8 mouse cellular contexts compared by ENCODE assay signal in genomic region chr8:95634063-95634340, GRCm38 (mm10). TPM values are rescaled to one million over a fixed set of nuclear protein-coding genes. Genes with fewer than 3 reads are reported as not detected.
DNase-seq lines count a peak whose midpoint lies in the region; ATAC-seq and TF ChIP-seq lines count a peak whose summit lies in the region.

No protein-coding gene starts in this region.

- no peak for TF ChIP-seq CTCF in kidney, postnatal 0 days (IDR thresholded peaks at IDR 0.05; ENCODE audit: low read depth)
- TF ChIP-seq CTCF in bone marrow, adult 2 months (IDR thresholded peaks at IDR 0.05; ENCODE audit: control insufficient read depth, insufficient read depth, low read length) = no peak

- no peak for ATAC-seq in kidney, postnatal 0 days (replicated peaks; ENCODE audit: low FRiP score, low read depth)
- ATAC-seq in hindbrain, embryonic 11.5 days (ENCODE audit: low FRiP score) = no peak
- ATAC-seq in midbrain, embryonic 13.5 days = no peak

- WGBS in kidney, postnatal 0 days = 5% methylated on average over 6 of the region's 6 CpGs
- 2% methylated on average over 6 of the region's 6 CpGs for WGBS in bone marrow, adult 2 months
- WGBS in hindbrain, embryonic 11.5 days = 8% methylated on average over 6 of the region's 6 CpGs
- WGBS in midbrain, embryonic 13.5 days = 4% methylated on average over 6 of the region's 6 CpGs

- H3K27me3 ChIP-seq in kidney, postnatal 0 days (ENCODE audit: insufficient read depth, low read length) = no peaks in the 10 kb centered on the region
- H3K27me3 ChIP-seq in hindbrain, embryonic 11.5 days (ENCODE audit: control insufficient read depth, insufficient read depth, low read length) = no peaks in the 10 kb centered on the region
- H3K27me3 ChIP-seq in midbrain, embryonic 13.5 days = peaks cover 13% of the 10 kb centered on the region; the same call in 1 of the 2 replicates

- H3K9ac ChIP-seq in kidney, postnatal 0 days (ENCODE audit: low read depth, low read length) = peak overlapping the region; percentile 78
- peak overlapping the region; percentile 65 for H3K9ac ChIP-seq in hindbrain, embryonic 11.5 days (ENCODE audit: low read depth, low read length)
- H3K9ac ChIP-seq in midbrain, embryonic 13.5 days (replicated peaks) = peak overlapping the region; percentile 69; the same call in 1 of the 2 replicates

- no peak for TF ChIP-seq POLR2A in bone marrow, adult 2 months (IDR thresholded peaks at IDR 0.05; ENCODE audit: borderline replicate concordance, control insufficient read depth, low read depth, low read length)

- no peak overlapping the region for H3K27ac ChIP-seq in kidney, postnatal 0 days
- no peak overlapping the region for H3K27ac ChIP-seq in bone marrow, adult 2 months (ENCODE audit: control insufficient read depth, insufficient read depth, low read depth, low read length, poor library complexity)
- no peak overlapping the region for H3K27ac ChIP-seq in hindbrain, embryonic 11.5 days (ENCODE audit: low read depth, low read length)
- H3K27ac ChIP-seq in midbrain, embryonic 13.5 days = no peak overlapping the region

- 0 out of 2 replicates have a peak, but pooled peaks cover 4% of the 10 kb centered on the region for H3K36me3 ChIP-seq in kidney, postnatal 0 days (ENCODE audit: insufficient read depth, low read length)
- no peaks in the 10 kb centered on the region for H3K36me3 ChIP-seq in hindbrain, embryonic 11.5 days (ENCODE audit: control insufficient read depth, insufficient read depth, low read length)
- H3K36me3 ChIP-seq in midbrain, embryonic 13.5 days = no peaks in the 10 kb centered on the region

- H3K4me3 ChIP-seq in kidney, postnatal 0 days (replicated peaks; ENCODE audit: low read depth, low read length) = peak overlapping the region; percentile 93
- H3K4me3 ChIP-seq in bone marrow, adult 2 months (replicated peaks; ENCODE audit: control insufficient read depth, low read depth, low read length) = peak overlapping the region; percentile 90
- peak overlapping the region; percentile 77 for H3K4me3 ChIP-seq in hindbrain, embryonic 11.5 days (ENCODE audit: low read depth, low read length)
- peak overlapping the region; percentile 67 for H3K4me3 ChIP-seq in midbrain, embryonic 13.5 days (replicated peaks)

- peak overlapping the region; percentile 92 for H3K4me2 ChIP-seq in kidney, postnatal 0 days (ENCODE audit: low read length)
- peak overlapping the region; percentile 80 for H3K4me2 ChIP-seq in hindbrain, embryonic 11.5 days (replicated peaks; ENCODE audit: low read depth, low read length)
- H3K4me2 ChIP-seq in midbrain, embryonic 13.5 days (replicated peaks) = peak overlapping the region; percentile 90

- no peaks in the 10 kb centered on the region for H3K9me3 ChIP-seq in kidney, postnatal 0 days (replicated peaks; ENCODE audit: low read length)
- no peaks in the 10 kb centered on the region for H3K9me3 ChIP-seq in hindbrain, embryonic 11.5 days (ENCODE audit: control insufficient read depth, low read length)
- H3K9me3 ChIP-seq in midbrain, embryonic 13.5 days = no peaks in the 10 kb centered on the region

- DNase-seq in kidney, postnatal 0 days (ENCODE audit: low spot score) = no peak
- no peak for DNase-seq in kidney, adult 11 months
- DNase-seq in hindbrain, embryonic 11.5 days (ENCODE audit: low spot score) = no peak
- DNase-seq in layer of hippocampus, adult 8-10 months (ENCODE audit: low spot score in 2 of 2) = no peak
- no peak for DNase-seq in adrenal gland, postnatal 25 days
- no peak for DNase-seq in left cerebral cortex, adult 11 months (ENCODE audit: low spot score)

- peaks cover 9% of the 10 kb centered on the region for H3K4me1 ChIP-seq in kidney, postnatal 0 days (replicated peaks; ENCODE audit: insufficient read depth, low read length)
- peaks cover 2% of the 10 kb centered on the region for H3K4me1 ChIP-seq in bone marrow, adult 2 months (ENCODE audit: control insufficient read depth, insufficient read depth, low read length)
- no peaks in the 10 kb centered on the region for H3K4me1 ChIP-seq in hindbrain, embryonic 11.5 days (replicated peaks; ENCODE audit: control insufficient read depth, insufficient read depth, low read length)
- H3K4me1 ChIP-seq in midbrain, embryonic 13.5 days (replicated peaks) = peaks cover 9% of the 10 kb centered on the region

RNA-seq across cellular contexts. Expression of gene Gins3, which starts 0.7 kb away (rescaled TPM):
- polyA plus RNA-seq in kidney, postnatal 0 days (2015; fragmentation: Nextera tagmentation; extraction: Ambion mirVana) = 9.9 and 11.5 TPM in 2 replicates
- polyA plus RNA-seq in bone marrow, adult 2 months (2011; ENCODE audit: insufficient read depth, insufficient read length, low replicate concordance, missing spikeins) = 10.9 and 14.8 TPM in 2 replicates
- 24.1 and 25.1 TPM in 2 replicates for polyA plus RNA-seq in hindbrain, embryonic 11.5 days (2014; fragmentation: Nextera tagmentation; extraction: Ambion mirVana)
- polyA plus RNA-seq in midbrain, embryonic 13.5 days (2015; fragmentation: Nextera tagmentation; extraction: Ambion mirVana) = 10.6 and 12.9 TPM in 2 replicates
- 1 to 10 TPM; 1.8 to 3.4 (median 2.5) TPM for total RNA-seq in layer of hippocampus, adult 8-10 months (2022)
- 3.2 and 4.1 TPM in 2 replicates for total RNA-seq in adrenal gland, postnatal 25 days (2021)

RNA-seq across cellular contexts. Expression of gene Ndrg4, which starts 42.8 kb away (rescaled TPM):
- polyA plus RNA-seq in kidney, postnatal 0 days (2015; fragmentation: Nextera tagmentation; extraction: Ambion mirVana) = 22.0 and 22.2 TPM in 2 replicates
- polyA plus RNA-seq in bone marrow, adult 2 months (2011; ENCODE audit: insufficient read depth, insufficient read length, low replicate concordance, missing spikeins) = 1.0 and 3.5 TPM in 2 replicates
- polyA plus RNA-seq in hindbrain, embryonic 11.5 days (2014; fragmentation: Nextera tagmentation; extraction: Ambion mirVana) = 45.0 and 61.6 TPM in 2 replicates
- 159 and 168 TPM in 2 replicates for polyA plus RNA-seq in midbrain, embryonic 13.5 days (2015; fragmentation: Nextera tagmentation; extraction: Ambion mirVana)
- total RNA-seq in layer of hippocampus, adult 8-10 months (2022) = 1,000 to 10,000 TPM; 1,272 to 1,518 (median 1,383) TPM
- 15.4 and 22.5 TPM in 2 replicates for total RNA-seq in adrenal gland, postnatal 25 days (2021)

RNA-seq across cellular contexts. Expression of gene Prss54, which starts 57.9 kb away (rescaled TPM):
- polyA plus RNA-seq in kidney, postnatal 0 days (2015; fragmentation: Nextera tagmentation; extraction: Ambion mirVana) = not detected in 2 replicates
- not detected in 2 replicates for polyA plus RNA-seq in bone marrow, adult 2 months (2011; ENCODE audit: insufficient read depth, insufficient read length, low replicate concordance, missing spikeins)
- not detected in 2 replicates for polyA plus RNA-seq in hindbrain, embryonic 11.5 days (2014; fragmentation: Nextera tagmentation; extraction: Ambion mirVana)
- not detected in 2 replicates for polyA plus RNA-seq in midbrain, embryonic 13.5 days (2015; fragmentation: Nextera tagmentation; extraction: Ambion mirVana)
- total RNA-seq in layer of hippocampus, adult 8-10 months (2022) = not detected
- total RNA-seq in adrenal gland, postnatal 25 days (2021) = not detected in 2 replicates
